Mouse (Mus musculus): ENCODE data around the gene Gm20696. TPM values are rescaled to one million over a fixed set of nuclear protein-coding genes. Genes with fewer than 3 reads are reported as not detected.

Gene Gm20696
- polyA plus RNA-seq, 2 experiments: 0.16 to 0.33 TPM

DNA sequence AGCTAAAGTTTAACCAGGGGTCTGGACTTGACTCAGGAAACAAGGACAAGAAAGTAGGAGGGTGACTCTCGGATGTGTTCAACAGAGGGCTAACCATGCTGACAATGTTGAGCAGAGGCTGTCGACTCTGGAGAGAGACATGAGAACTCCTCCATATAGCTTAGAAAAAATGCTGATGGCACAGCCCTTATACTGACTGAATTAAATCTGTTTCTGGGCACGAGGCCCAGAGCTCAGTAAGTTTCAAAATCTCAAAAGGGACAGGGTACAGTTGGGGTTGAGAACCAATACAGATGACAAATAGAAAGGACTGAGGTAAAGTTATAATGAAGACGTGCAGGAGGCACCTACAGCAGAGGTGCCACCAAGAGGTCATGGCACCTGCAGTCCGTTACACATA lies 386.0 kb downstream of the Gm20696 start:
- Histone ChIP-seq H3K27me3 (ENCODE audit: control insufficient read depth, insufficient read depth, low read length) (no peaks in the 10 kb centered on the region), H3K36me3 (replicated peaks; ENCODE audit: control insufficient read depth, insufficient read depth, low read depth) (no peaks in the 10 kb centered on the region), H3K9ac (replicated peaks) (no peak overlapping the region), H3K4me2 (ENCODE audit: low read depth) (no peak overlapping the region), H3K4me1 (replicated peaks; ENCODE audit: control insufficient read depth in 2 of 2, insufficient read depth in 2 of 2, low read length in 1 of 2) (peaks cover 0 to 23% of the 10 kb centered on the region in 2 experiments; a peak in 2 of 4 replicates), H3K4me3 (ENCODE audit: insufficient read depth in 1 of 2, low read depth in 2 of 2, low read length in 2 of 2) (no peak overlapping the region), H3K27ac (no peak overlapping the region), H3K9me3 (ENCODE audit: control insufficient read depth, low read length) (no peaks in the 10 kb centered on the region)
- DNase-seq (ENCODE audit: low read depth in 3 of 3, low spot score in 3 of 3) (no peak), ATAC-seq (ENCODE audit: insufficient read depth) (no peak)
- WGBS (ENCODE audit: insufficient replicate concordance): 63% methylated on average over 5 of the region's 5 CpGs
- no peak for TF ChIP-seq CTCF (IDR thresholded peaks at IDR 0.05; ENCODE audit: low read depth)
- TF ChIP-seq EP300 (IDR thresholded peaks at IDR 0.05; ENCODE audit: low read depth): no peak

DNA sequence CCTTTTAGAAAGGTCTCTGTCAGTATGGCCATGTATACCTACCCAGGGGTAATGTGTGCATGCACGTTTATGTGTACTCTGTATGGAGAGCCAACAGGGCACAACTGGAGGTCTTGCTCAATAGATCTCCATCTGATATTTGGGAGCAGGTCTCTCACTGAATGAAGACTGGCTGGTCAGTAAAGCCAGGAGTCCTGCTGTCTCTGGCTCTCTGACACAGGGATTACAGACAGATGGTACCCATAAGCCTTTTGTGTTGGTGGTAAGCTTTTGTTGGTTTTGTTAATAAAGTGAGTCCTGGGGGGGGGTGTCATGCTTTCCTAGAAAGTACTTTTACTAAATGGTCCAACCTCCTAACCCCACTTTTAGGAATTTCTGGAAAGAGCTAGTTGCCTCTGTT lies 389.3 kb downstream of the Gm20696 start:
- Histone ChIP-seq H3K36me3 (replicated peaks; ENCODE audit: control insufficient read depth, insufficient read depth, low read depth) (no peaks in the 10 kb centered on the region), H3K4me3 (ENCODE audit: insufficient read depth in 1 of 2, low read depth in 2 of 2, low read length in 2 of 2) (no peak overlapping the region), H3K9me3 (ENCODE audit: control insufficient read depth, low read length) (no peaks in the 10 kb centered on the region), H3K27ac (no peak overlapping the region), H3K27me3 (ENCODE audit: control insufficient read depth, insufficient read depth, low read length) (no peaks in the 10 kb centered on the region), H3K9ac (replicated peaks) (no peak overlapping the region), H3K4me1 (replicated peaks; ENCODE audit: control insufficient read depth in 2 of 2, insufficient read depth in 2 of 2, low read length in 1 of 2) (peaks cover 0 to 17% of the 10 kb centered on the region in 2 experiments; a peak in 2 of 4 replicates), H3K4me2 (ENCODE audit: low read depth) (no peak overlapping the region)
- WGBS (ENCODE audit: insufficient replicate concordance): 50% methylated on average over 1 of the region's 1 CpGs
- ATAC-seq (ENCODE audit: insufficient read depth) (no peak), DNase-seq (ENCODE audit: low read depth in 3 of 3, low spot score in 3 of 3) (no peak)
- TF ChIP-seq EP300 (IDR thresholded peaks at IDR 0.05; ENCODE audit: low read depth) (no peak), CTCF (IDR thresholded peaks at IDR 0.05; ENCODE audit: low read depth) (no peak)

GRCm38 (mm10) chr6:99276297-99276653 lies 390.3 kb downstream of the Gm20696 start:
- Histone ChIP-seq H3K36me3 (replicated peaks; ENCODE audit: control insufficient read depth, insufficient read depth, low read depth) (no peaks in the 10 kb centered on the region), H3K9me3 (ENCODE audit: control insufficient read depth, low read length) (no peaks in the 10 kb centered on the region), H3K4me1 (replicated peaks; ENCODE audit: control insufficient read depth in 2 of 2, insufficient read depth in 2 of 2, low read length in 1 of 2) (peaks cover 0 to 19% of the 10 kb centered on the region in 2 experiments; a peak in 2 of 4 replicates), H3K4me2 (ENCODE audit: low read depth) (no peak overlapping the region), H3K27ac (no peak overlapping the region), H3K9ac (replicated peaks) (no peak overlapping the region), H3K27me3 (ENCODE audit: control insufficient read depth, insufficient read depth, low read length) (no peaks in the 10 kb centered on the region), H3K4me3 (ENCODE audit: insufficient read depth in 1 of 2, low read depth in 2 of 2, low read length in 2 of 2) (no peak overlapping the region)
- ATAC-seq (ENCODE audit: insufficient read depth) (no peak), DNase-seq (ENCODE audit: low read depth in 3 of 3, low spot score in 3 of 3) (no peak)
- no peak for TF ChIP-seq EP300 (IDR thresholded peaks at IDR 0.05; ENCODE audit: low read depth)
- TF ChIP-seq CTCF (IDR thresholded peaks at IDR 0.05; ENCODE audit: low read depth): no peak
- WGBS (ENCODE audit: insufficient replicate concordance): 67% methylated on average over 7 of the region's 7 CpGs

DNA sequence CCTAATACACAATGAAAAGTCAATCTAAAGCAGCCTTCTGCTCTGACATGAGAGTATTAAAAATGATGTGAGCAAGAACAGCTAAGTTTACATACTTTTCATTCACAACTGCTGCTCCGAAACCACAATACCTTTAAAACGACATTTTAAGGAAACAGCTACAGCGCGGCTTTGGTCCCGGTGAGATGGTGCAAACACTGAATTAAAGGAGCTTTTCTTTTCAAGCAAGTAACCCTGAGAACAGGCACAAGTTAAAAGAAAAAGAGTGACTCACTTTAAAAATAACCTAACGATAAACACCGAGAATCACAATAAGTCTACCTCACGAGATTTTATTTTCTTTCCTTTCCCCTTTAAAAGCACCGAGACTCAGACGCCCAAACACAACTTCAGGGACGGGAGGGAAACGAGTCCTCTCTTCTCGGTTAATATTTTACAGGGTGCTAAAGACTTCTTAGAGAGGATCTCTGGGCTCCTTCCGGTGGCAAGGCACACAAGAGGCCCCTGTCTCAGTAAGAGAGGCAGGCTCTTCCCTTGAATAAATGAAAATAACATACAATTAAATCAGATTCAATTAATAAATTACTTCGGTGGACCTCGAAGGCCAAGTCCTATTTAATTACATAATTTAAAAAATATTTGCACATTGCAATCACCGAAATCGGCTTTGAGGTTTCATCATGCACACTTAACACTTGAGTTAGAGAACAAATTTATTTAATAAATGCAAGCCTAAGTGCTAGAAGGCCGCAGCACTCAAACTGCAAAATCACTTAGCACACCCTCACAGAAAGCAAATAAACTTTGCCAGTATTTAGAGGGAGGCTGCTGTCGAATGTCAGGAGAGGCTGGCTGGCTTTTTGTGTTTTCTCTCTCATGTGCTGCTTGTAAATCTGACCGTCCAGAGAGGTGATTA lies 391.0 kb downstream of the Gm20696 start:
- Histone ChIP-seq H3K9me3 (ENCODE audit: control insufficient read depth, low read length) (no peaks in the 10 kb centered on the region), H3K4me1 (replicated peaks; ENCODE audit: control insufficient read depth in 2 of 2, insufficient read depth in 2 of 2, low read length in 1 of 2) (peaks cover 0 to 20% of the 10 kb centered on the region in 2 experiments; a peak in 2 of 4 replicates), H3K36me3 (replicated peaks; ENCODE audit: control insufficient read depth, insufficient read depth, low read depth) (no peaks in the 10 kb centered on the region), H3K27me3 (ENCODE audit: control insufficient read depth, insufficient read depth, low read length) (no peaks in the 10 kb centered on the region), H3K4me3 (ENCODE audit: insufficient read depth in 1 of 2, low read depth in 2 of 2, low read length in 2 of 2) (no peak overlapping the region), H3K27ac (no peak overlapping the region), H3K9ac (replicated peaks) (no peak overlapping the region), H3K4me2 (ENCODE audit: low read depth) (peak overlapping the region; percentile 18)
- DNase-seq (ENCODE audit: low read depth in 3 of 3, low spot score in 3 of 3): no peak
- WGBS (ENCODE audit: insufficient replicate concordance): 54% methylated on average over 21 of the region's 21 CpGs
- no peak for TF ChIP-seq CTCF (IDR thresholded peaks at IDR 0.05; ENCODE audit: low read depth)
- TF ChIP-seq EP300 (IDR thresholded peaks at IDR 0.05; ENCODE audit: low read depth): no peak
- ATAC-seq (ENCODE audit: insufficient read depth): no peak

DNA sequence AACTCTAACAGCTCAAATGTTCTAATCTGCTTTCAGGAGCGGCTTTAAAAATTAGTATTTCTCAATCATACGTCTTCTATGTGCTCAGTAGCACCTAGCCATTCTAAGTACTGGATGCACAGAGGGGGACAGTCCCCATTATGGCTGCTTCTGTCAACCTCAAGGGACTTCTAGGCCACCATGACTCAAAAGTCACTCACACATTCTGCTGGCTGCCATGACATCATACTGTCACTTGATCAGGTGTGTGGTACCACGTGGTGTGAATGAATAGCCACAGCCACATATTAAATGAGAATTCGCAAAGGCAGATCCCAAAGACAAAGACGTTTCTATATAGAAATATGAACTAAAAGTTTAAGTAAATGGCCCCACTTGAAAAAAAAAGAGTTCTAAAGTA lies 391.9 kb downstream of the Gm20696 start:
- no peak overlapping the region for H3K9ac ChIP-seq (replicated peaks)

More for the DNA sequence above, 391.9 kb downstream of the Gm20696 start:
- Histone ChIP-seq H3K4me2 (ENCODE audit: low read depth) (no peak overlapping the region), H3K4me3 (ENCODE audit: insufficient read depth in 1 of 2, low read depth in 2 of 2, low read length in 2 of 2) (no peak overlapping the region), H3K36me3 (replicated peaks; ENCODE audit: control insufficient read depth, insufficient read depth, low read depth) (no peaks in the 10 kb centered on the region), H3K27me3 (ENCODE audit: control insufficient read depth, insufficient read depth, low read length) (no peaks in the 10 kb centered on the region), H3K27ac (no peak overlapping the region), H3K4me1 (replicated peaks; ENCODE audit: control insufficient read depth in 2 of 2, insufficient read depth in 2 of 2, low read length in 1 of 2) (peaks cover 0 to 20% of the 10 kb centered on the region in 2 experiments; a peak in 2 of 4 replicates), H3K9me3 (ENCODE audit: control insufficient read depth, low read length) (no peaks in the 10 kb centered on the region)
- DNase-seq (ENCODE audit: low read depth in 3 of 3, low spot score in 3 of 3) (no peak), ATAC-seq (ENCODE audit: insufficient read depth) (no peak)
- 68% methylated on average over 5 of the region's 5 CpGs for WGBS (ENCODE audit: insufficient replicate concordance)
- TF ChIP-seq CTCF (IDR thresholded peaks at IDR 0.05; ENCODE audit: low read depth): no peak

Measured in liver, embryonic 14.5 days (tissue).